Mouse (Mus musculus): ENCODE data around the gene Dennd2c. TPM values are rescaled to one million over a fixed set of nuclear protein-coding genes. Genes with fewer than 3 reads are reported as not detected.
"Not testable (repeated sequence)": the region's sequence is repeated elsewhere in the genome, so short reads cannot be mapped to it uniquely, and the experiment has no call there.

Gene Dennd2c
- polyA plus RNA-seq, 1 experiment: not detected

GRCm38 (mm10) chr3:103192161-103192560, 89.8 kb downstream of the Dennd2c start:
- Histone ChIP-seq H3K4me3 (ENCODE audit: insufficient read depth, low read depth, low read length) (no peak overlapping the region), H3K27ac (ENCODE audit: insufficient read depth, low read depth, low read length) (no peak overlapping the region), H3K4me1 (ENCODE audit: control insufficient read depth, insufficient read depth, low read length) (peaks cover 5% of the 10 kb centered on the region; the same call in 1 of the 2 replicates)
- 90% methylated on average over 4 of the region's 4 CpGs for WGBS
- TF ChIP-seq CTCF (IDR thresholded peaks at IDR 0.05; ENCODE audit: insufficient read depth, low read depth, low read length): no peak
- TF ChIP-seq POLR2A (IDR thresholded peaks at IDR 0.05; ENCODE audit: insufficient read depth, low read depth, low read length): no peak

DNA sequence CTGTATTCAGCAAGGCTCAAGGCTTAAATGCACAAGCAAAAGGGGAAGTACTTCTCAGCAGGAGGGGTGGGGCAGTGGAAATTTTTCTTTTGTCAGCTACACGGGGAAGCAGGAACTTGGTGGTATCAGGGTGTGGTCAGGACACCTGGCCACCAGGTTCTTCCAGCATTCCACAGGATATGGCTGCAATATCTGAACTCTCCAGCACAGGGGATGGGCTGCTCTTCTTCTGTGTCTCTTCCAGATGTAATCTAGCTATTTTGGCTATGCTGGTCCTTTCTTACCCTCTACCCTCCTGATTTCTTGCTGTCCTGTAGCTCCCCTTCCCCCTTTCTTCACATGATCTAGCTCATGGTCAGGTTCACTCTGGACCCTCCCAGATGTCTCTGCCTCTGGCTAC, 90.8 kb downstream of the Dennd2c start:
- Histone ChIP-seq H3K4me3 (ENCODE audit: insufficient read depth, low read depth, low read length) (no peak overlapping the region), H3K27ac (ENCODE audit: insufficient read depth, low read depth, low read length) (no peak overlapping the region), H3K4me1 (ENCODE audit: control insufficient read depth, insufficient read depth, low read length) (peaks cover 5% of the 10 kb centered on the region; the same call in 1 of the 2 replicates)
- TF ChIP-seq CTCF (IDR thresholded peaks at IDR 0.05; ENCODE audit: insufficient read depth, low read depth, low read length): no peak
- no peak for TF ChIP-seq POLR2A (IDR thresholded peaks at IDR 0.05; ENCODE audit: insufficient read depth, low read depth, low read length)
- WGBS: 81% methylated on average over 1 of the region's 1 CpGs

DNA sequence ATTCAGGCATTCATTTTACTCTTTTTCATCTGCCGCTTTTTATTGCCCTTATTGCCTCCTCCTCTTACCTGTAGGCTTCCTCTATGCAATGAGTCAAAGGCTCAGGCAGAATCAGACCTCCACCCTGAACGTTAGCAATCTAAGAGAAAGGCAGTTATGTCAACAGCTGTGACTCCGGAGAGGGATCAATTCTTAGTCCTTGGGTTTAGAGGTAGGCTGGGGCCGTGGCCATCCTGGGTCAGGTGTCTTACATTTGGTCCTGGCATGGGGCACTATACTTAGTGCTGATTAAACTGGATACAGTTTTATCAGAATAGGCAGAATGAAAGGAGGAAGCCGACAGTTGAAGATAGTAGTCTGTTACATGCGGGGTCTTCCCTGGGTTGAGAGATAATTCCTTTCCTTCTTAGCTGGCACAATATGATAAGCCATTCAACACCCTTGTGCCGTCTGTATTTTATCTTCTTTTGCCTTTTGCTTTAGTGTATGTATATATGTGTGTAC, 94.0 kb downstream of the Dennd2c start:
- Histone ChIP-seq H3K4me1 (ENCODE audit: control insufficient read depth, insufficient read depth, low read length) (no peaks in the 10 kb centered on the region), H3K27ac (ENCODE audit: insufficient read depth, low read depth, low read length) (no peak overlapping the region), H3K4me3 (ENCODE audit: insufficient read depth, low read depth, low read length) (no peak overlapping the region)
- no peak for TF ChIP-seq POLR2A (IDR thresholded peaks at IDR 0.05; ENCODE audit: insufficient read depth, low read depth, low read length)
- TF ChIP-seq CTCF (IDR thresholded peaks at IDR 0.05; ENCODE audit: insufficient read depth, low read depth, low read length): no peak
- 86% methylated on average over 7 of the region's 7 CpGs for WGBS

- no peak for TF ChIP-seq POLR2A (IDR thresholded peaks at IDR 0.05; ENCODE audit: insufficient read depth, low read depth, low read length)
- no peak for TF ChIP-seq CTCF (IDR thresholded peaks at IDR 0.05; ENCODE audit: insufficient read depth, low read depth, low read length)
- WGBS: 91% methylated on average over 5 of the region's 5 CpGs
- Histone ChIP-seq H3K4me3 (ENCODE audit: insufficient read depth, low read depth, low read length) (no peak overlapping the region), H3K4me1 (ENCODE audit: control insufficient read depth, insufficient read depth, low read length) (no peaks in the 10 kb centered on the region), H3K27ac (ENCODE audit: insufficient read depth, low read depth, low read length) (no peak overlapping the region)
Measured at GRCm38 (mm10) chr3:103199386-103199785, 97.0 kb downstream of the Dennd2c start.

DNA sequence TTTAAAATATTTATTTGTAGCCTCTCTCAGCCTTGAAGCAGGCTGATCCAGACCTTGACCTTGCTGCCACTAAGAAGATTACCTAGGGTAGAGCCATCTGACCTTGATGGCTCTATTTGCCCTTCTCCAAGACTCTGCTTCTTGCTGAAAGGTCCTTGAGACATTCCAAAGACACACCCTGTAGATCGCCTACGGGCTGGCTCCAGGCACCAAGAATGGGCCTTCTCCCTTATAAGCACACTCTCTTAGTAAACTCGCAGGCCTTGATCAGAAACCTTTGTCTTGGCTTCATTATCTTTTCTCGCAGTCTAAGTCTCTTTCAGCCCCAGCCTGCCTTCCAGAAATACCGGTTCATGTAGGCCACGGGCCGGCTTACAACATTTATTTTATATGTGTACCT, 98.7 kb downstream of the Dennd2c start:
- H3K4me1 ChIP-seq (ENCODE audit: control insufficient read depth, insufficient read depth, low read length); H3K4me3 ChIP-seq (ENCODE audit: insufficient read depth, low read depth, low read length); H3K27ac ChIP-seq (ENCODE audit: insufficient read depth, low read depth, low read length): not testable (repeated sequence)
- WGBS: 93% methylated on average over 7 of the region's 7 CpGs

GRCm38 (mm10) chr3:103203554-103203953, 101.2 kb downstream of the Dennd2c start:
- no peak for TF ChIP-seq POLR2A (IDR thresholded peaks at IDR 0.05; ENCODE audit: insufficient read depth, low read depth, low read length)
- TF ChIP-seq CTCF (IDR thresholded peaks at IDR 0.05; ENCODE audit: insufficient read depth, low read depth, low read length): no peak
- Histone ChIP-seq H3K4me3 (ENCODE audit: insufficient read depth, low read depth, low read length) (no peak overlapping the region), H3K27ac (ENCODE audit: insufficient read depth, low read depth, low read length) (no peak overlapping the region), H3K4me1 (ENCODE audit: control insufficient read depth, insufficient read depth, low read length) (no peaks in the 10 kb centered on the region)
- WGBS: 90% methylated on average over 1 of the region's 1 CpGs

GRCm38 (mm10) chr3:103204445-103204844, 102.0 kb downstream of the Dennd2c start:
- 91% methylated on average over 3 of the region's 3 CpGs for WGBS
- Histone ChIP-seq H3K4me1 (ENCODE audit: control insufficient read depth, insufficient read depth, low read length) (no peaks in the 10 kb centered on the region), H3K4me3 (ENCODE audit: insufficient read depth, low read depth, low read length) (no peak overlapping the region), H3K27ac (ENCODE audit: insufficient read depth, low read depth, low read length) (no peak overlapping the region)
- TF ChIP-seq POLR2A (IDR thresholded peaks at IDR 0.05; ENCODE audit: insufficient read depth, low read depth, low read length): no peak
- TF ChIP-seq CTCF (IDR thresholded peaks at IDR 0.05; ENCODE audit: insufficient read depth, low read depth, low read length): no peak

DNA sequence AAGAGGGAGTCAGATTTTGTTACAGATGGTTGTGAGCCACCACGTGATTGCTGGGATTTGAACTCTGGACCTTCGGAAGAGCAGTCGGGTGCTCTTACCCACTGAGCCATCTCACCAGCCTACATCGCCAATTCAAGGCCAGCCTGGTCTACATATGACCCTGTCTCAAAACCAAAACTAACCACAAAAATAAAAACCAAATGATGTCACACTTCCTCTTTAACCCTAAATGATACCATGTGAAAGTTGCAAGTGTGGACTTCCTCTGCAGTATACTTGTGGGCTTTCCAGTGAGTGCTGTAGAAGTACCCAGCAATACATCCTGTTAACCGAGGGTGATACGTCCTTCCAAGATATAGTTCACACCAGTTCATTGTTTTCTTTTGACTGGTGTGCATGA, 104.0 kb downstream of the Dennd2c start:
- TF ChIP-seq POLR2A (IDR thresholded peaks at IDR 0.05; ENCODE audit: insufficient read depth, low read depth, low read length) (no peak), CTCF (IDR thresholded peaks at IDR 0.05; ENCODE audit: insufficient read depth, low read depth, low read length) (no peak)
- H3K27ac ChIP-seq (ENCODE audit: insufficient read depth, low read depth, low read length): no peak overlapping the region
- WGBS: 95% methylated on average over 6 of the region's 6 CpGs
- no peak overlapping the region for H3K4me3 ChIP-seq (ENCODE audit: insufficient read depth, low read depth, low read length)
- no peaks in the 10 kb centered on the region for H3K4me1 ChIP-seq (ENCODE audit: control insufficient read depth, insufficient read depth, low read length)

DNA sequence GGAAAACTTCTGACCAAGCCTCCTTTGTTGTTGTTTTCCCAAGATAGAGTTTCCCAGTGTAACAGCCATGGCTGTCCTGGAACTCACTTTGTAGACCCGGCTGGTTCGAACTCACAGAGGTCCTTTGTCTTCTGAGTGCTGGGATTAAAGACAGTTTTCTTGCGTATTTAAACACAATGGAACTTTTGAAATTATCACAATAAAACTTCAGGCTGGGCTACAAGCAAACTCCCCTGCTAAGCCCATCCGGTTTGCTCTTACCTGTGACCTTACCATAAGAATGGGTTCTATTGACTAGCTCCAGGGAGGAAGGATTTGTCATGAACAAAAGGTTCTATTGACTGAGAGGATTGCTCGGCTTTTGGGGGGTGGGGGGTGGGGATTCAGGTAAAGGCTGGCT, 105.3 kb downstream of the Dennd2c start:
- TF ChIP-seq POLR2A (IDR thresholded peaks at IDR 0.05; ENCODE audit: insufficient read depth, low read depth, low read length) (no peak), CTCF (IDR thresholded peaks at IDR 0.05; ENCODE audit: insufficient read depth, low read depth, low read length) (no peak)
- 37% methylated on average over 5 of the region's 5 CpGs for WGBS
- no peak overlapping the region for H3K27ac ChIP-seq (ENCODE audit: insufficient read depth, low read depth, low read length)
- no peak overlapping the region for H3K4me3 ChIP-seq (ENCODE audit: insufficient read depth, low read depth, low read length)
- H3K4me1 ChIP-seq (ENCODE audit: control insufficient read depth, insufficient read depth, low read length): no peaks in the 10 kb centered on the region

GRCm38 (mm10) chr3:103208237-103208636, 105.8 kb downstream of the Dennd2c start:
- Histone ChIP-seq H3K4me1 (ENCODE audit: control insufficient read depth, insufficient read depth, low read length) (no peaks in the 10 kb centered on the region), H3K4me3 (ENCODE audit: insufficient read depth, low read depth, low read length) (no peak overlapping the region), H3K27ac (ENCODE audit: insufficient read depth, low read depth, low read length) (no peak overlapping the region)
- WGBS: 84% methylated on average over 2 of the region's 2 CpGs
- TF ChIP-seq POLR2A (IDR thresholded peaks at IDR 0.05; ENCODE audit: insufficient read depth, low read depth, low read length): no peak
